Mouse (Mus musculus) megakaryocyte, embryonic 14.5 days (primary cell): ENCODE measurements at regions not wholly inside any gene's neighbourhood (a gene's known extent, or its start where the extent isn't known, plus 50 kb on each side); places are given as distances from the start of the nearest gene placed in this dataset.

ENCODE experiments used
- H3K27me3 ChIP-seq: replicated peaks from 2 replicates; pipeline ENCODE3; 2012; ENCODE audit warnings: inconsistent platforms
- H3K36me3 ChIP-seq: replicated peaks from 2 replicates; pipeline ENCODE3; 2012; ENCODE audit warnings: low read length, inconsistent platforms, mixed read lengths
- H3K4me1 ChIP-seq: 2 replicates; pipeline ENCODE4 v1.6.1; 2012; ENCODE audit warnings: inconsistent platforms
- H3K4me3 ChIP-seq: replicated peaks from 2 replicates; pipeline ENCODE3; 2012; ENCODE audit warnings: moderate library complexity, mild to moderate bottlenecking, inconsistent platforms
- H3K9me3 ChIP-seq: 2 replicates; pipeline ENCODE4 v1.6.1; 2012; ENCODE audit warnings: inconsistent platforms
- FLI1 ChIP-seq: IDR thresholded peaks from 2 replicates; pipeline ENCODE4 v1.6.1; 2012; ENCODE audit warnings: low read length, inconsistent platforms, mixed read lengths
- GATA1 ChIP-seq: IDR thresholded peaks from 3 replicates; pipeline ENCODE4 v1.6.1; 2012; ENCODE audit warnings: mixed read lengths, low read length, inconsistent platforms, borderline replicate concordance

DNA sequence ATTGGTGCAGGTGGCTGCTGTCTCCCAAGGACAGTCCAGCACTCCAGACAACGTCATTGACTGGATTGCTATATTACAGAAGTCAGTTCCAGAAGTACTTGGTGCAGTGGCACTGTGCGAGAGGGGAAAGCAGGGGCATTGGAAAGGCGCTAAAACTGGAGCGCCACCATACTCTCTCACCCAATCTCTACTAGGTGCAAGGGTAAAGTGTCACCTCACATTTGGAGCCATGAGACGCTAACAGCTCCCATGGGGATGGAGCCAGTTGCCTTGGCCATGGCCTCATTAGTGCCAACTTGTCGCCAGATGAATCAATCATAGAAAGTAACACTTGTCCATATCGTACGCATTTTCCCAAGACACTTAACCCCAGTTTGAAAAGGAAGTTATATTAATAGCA, 1617.2 kb upstream of the Gulo start:
- no peak overlapping the region for H3K4me3 ChIP-seq
- no peaks in the 10 kb centered on the region for H3K4me1 ChIP-seq
- peaks cover 13% of the 10 kb centered on the region for H3K27me3 ChIP-seq
- H3K36me3 ChIP-seq, result no peaks in the 10 kb centered on the region
- H3K9me3 ChIP-seq, result peaks cover 4% of the 10 kb centered on the region
- no peak for TF ChIP-seq FLI1
- no peak for TF ChIP-seq GATA1

DNA sequence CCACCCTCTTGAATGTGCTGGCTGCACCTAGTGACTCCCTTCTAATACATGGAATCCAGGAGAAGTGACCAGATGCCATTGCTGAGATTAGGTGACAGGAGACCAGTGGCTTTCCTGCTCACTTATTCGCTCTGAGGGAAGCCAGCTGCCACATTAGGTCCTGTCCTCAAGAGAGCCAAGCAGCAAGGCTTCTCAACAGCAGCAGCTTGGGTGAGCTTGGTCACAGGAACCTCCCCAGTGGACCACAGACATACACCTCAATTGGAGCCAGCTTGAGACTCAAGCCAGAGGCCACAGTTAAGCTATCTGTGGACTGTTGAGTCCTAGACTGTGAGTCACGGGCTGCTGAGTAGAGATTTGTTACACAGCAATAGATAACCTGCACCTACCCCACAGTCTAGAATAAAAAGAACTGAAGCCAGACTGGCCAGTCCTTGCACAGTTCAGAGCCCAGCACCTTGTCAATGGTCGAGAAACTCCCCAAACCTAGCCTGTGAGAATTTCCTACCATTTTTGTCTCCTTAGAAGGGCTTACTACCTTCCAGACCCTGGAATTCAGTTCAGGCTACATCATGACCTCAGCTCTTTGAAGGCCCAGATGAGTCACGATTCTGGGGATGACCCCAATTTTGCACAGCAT, 1615.0 kb upstream of the Gulo start:
- Histone ChIP-seq H3K9me3 (peaks cover 4% of the 10 kb centered on the region), H3K4me1 (no peaks in the 10 kb centered on the region; the same call in 1 of the 2 replicates), H3K36me3 (no peaks in the 10 kb centered on the region), H3K4me3 (no peak overlapping the region), H3K27me3 (peaks cover 22% of the 10 kb centered on the region)
- no peak for TF ChIP-seq FLI1
- no peak for TF ChIP-seq GATA1

DNA sequence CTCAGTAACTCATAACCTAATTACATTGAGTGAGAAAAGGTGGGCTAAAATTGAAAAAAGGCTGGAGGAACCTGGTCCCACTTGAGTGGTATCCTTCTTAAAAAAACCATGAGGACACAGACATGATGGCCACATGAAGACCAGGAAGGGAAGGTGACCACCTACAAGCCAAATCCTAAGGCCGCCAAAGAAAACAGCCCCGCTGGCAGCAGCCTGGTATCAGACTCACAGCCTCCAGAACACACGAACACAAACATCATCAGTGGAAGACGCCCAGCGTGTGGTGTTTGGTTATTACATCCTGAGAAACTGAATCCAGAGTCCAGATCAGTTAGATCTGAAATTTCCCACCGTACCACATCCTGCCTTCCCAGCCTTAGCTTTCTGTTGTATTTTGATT, 1613.9 kb upstream of the Gulo start:
- H3K4me1 ChIP-seq, result no peaks in the 10 kb centered on the region; the same call in 1 of the 2 replicates
- H3K4me3 ChIP-seq, result no peak overlapping the region
- TF ChIP-seq FLI1, result no peak
- TF ChIP-seq GATA1, result no peak
- peaks cover 22% of the 10 kb centered on the region for H3K27me3 ChIP-seq
- H3K36me3 ChIP-seq, result no peaks in the 10 kb centered on the region
- no peaks in the 10 kb centered on the region for H3K9me3 ChIP-seq

DNA sequence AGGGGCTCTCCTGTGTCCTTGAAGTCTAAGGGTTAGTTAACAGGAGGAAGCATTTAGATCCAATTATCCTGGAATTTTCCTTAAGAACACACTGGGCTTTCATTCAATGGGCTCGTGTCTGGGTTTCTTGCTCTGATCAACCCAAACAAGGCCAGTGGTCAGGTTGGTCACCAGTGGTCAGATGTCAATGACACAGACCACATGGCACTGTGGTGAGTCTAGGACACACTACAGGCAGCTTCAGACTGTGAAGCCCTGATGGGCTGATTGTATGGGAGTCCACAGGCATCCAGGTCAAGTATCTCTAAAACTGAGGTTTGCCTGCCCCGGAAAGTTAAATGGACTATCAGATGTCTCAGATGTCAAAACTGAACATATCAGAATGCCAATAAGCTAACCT, 1612.5 kb upstream of the Gulo start:
- Histone ChIP-seq H3K4me3 (no peak overlapping the region), H3K4me1 (no peaks in the 10 kb centered on the region; the same call in 1 of the 2 replicates), H3K27me3 (peaks cover 24% of the 10 kb centered on the region), H3K9me3 (no peaks in the 10 kb centered on the region), H3K36me3 (no peaks in the 10 kb centered on the region)
- TF ChIP-seq GATA1 (no peak), FLI1 (no peak)

DNA sequence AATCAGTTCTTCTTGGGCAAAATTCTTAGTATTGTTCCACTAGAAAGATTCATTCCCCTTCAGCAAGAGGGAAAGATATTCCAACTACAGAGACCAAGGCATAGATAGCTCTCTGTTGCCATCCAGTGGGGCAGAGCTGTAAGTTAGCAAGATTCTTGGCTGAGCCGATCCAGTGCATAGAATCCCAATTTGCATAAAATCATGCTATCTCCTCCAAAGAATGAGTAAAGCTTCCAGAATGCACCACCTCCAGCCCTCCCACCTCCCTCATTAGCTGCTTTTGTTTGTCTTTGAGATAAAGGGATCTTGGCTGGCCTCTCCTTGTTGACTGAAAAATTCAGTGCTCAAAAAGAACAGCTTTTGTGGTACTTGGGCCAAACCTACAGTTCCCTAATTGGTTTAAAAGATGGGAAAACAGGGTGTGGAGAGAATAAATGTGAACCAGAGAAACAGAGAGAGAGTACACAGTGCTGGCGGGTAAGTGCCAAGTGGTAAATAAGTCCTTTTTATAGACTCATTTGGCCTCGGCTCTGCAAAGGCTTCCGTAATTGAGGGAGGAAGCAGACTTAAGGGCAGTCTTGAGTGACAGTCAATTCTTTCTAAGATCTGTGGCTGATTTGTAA, 1612.0 kb upstream of the Gulo start:
- H3K27me3 ChIP-seq, result peaks cover 25% of the 10 kb centered on the region
- H3K9me3 ChIP-seq, result no peaks in the 10 kb centered on the region
- H3K36me3 ChIP-seq, result no peaks in the 10 kb centered on the region
- no peak overlapping the region for H3K4me3 ChIP-seq
- TF ChIP-seq GATA1, result no peak
- TF ChIP-seq FLI1, result no peak
- no peaks in the 10 kb centered on the region; the same call in 1 of the 2 replicates for H3K4me1 ChIP-seq

DNA sequence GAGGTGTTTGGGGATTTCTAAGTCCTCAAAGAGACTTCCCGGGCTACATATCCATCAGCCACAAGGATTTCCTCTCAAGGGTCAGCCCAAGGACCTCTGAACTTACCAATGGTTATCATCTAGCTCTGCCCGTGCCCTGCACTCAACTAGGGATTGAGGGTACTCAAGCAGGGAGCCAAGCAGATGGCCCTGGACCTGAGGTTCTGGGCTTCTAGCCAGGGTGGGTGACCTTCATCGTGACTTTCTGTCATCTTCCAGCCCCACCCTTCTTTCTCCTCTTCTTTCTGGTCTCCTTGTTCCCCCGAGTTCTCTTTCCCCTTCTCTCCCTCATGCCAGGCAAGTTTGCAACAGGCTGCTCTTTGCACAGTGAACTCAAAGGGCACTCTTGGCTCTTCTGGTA, 1610.6 kb upstream of the Gulo start:
- peaks cover 29% of the 10 kb centered on the region for H3K27me3 ChIP-seq
- H3K4me1 ChIP-seq, result no peaks in the 10 kb centered on the region; the same call in 1 of the 2 replicates
- no peaks in the 10 kb centered on the region for H3K9me3 ChIP-seq
- no peaks in the 10 kb centered on the region for H3K36me3 ChIP-seq
- H3K4me3 ChIP-seq, result no peak overlapping the region
- TF ChIP-seq FLI1, result no peak
- TF ChIP-seq GATA1, result no peak

DNA sequence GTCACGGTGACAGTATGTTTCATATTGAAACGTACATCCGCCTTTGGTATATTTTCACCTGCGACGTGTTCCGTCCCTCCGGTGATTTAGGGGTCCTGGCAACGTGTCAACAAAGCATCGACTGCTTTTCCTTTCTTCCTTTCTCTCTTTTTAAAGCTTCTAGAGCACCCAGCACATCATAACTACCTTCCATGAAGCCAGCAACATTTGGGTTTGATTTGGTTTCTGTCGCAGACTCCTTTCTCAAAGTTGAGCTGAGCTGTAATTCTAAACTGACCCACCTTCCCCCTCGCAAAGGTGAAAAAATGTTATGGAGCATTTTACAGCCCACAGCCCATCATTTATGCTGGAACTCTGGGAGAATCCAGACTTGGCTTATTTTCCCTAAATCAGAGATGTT, 1605.4 kb upstream of the Gulo start:
- Histone ChIP-seq H3K4me1 (peaks cover 22% of the 10 kb centered on the region), H3K27me3 (peaks cover 41% of the 10 kb centered on the region), H3K9me3 (no peaks in the 10 kb centered on the region), H3K4me3 (no peak overlapping the region), H3K36me3 (no peaks in the 10 kb centered on the region)
- TF ChIP-seq FLI1 (no peak), GATA1 (no peak)

DNA sequence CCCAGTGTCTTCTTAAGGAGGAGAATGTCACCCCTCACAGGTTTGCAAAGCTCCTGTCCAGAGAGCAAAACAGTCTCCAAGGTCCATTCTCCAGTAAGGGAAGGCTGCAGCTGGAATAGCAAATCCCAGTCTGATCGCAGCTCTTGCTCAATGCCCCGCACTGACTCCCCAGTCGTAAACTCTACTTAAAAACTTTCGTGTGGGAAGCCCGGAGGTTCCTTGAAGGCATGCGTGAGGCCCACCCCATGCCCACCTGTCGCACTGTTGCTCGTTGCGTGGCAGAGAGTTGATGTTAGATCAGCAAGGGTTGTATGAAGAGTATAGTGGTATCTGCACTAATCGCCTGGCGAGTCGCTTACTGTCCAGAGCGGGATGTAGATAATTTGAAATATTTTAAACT, 1604.7 kb upstream of the Gulo start:
- Histone ChIP-seq H3K36me3 (no peaks in the 10 kb centered on the region), H3K9me3 (no peaks in the 10 kb centered on the region), H3K4me3 (peak overlapping the region; percentile 83), H3K4me1 (peaks cover 22% of the 10 kb centered on the region), H3K27me3 (peaks cover 45% of the 10 kb centered on the region)
- TF ChIP-seq FLI1, result no peak
- no peak for TF ChIP-seq GATA1

DNA sequence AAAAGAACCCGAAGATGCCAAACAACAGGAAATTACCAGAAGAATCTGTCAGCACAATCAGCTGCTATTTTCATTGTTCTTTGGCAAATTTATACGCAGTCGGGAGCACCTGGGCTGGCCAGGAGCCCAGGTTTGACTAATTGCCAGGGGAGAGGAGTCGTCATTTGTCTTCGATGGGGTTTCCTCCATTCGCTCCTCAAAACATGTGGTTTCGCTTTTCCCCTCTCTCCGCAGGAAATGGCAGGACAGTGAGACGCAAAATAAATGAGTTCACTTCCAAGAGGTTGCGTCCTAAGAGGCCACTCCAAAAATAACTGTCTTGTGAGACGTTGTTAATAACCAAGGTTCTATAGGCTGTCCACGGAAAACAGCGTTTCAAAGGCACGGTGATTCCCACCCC, 1604.2 kb upstream of the Gulo start:
- Histone ChIP-seq H3K9me3 (no peaks in the 10 kb centered on the region), H3K4me1 (peaks cover 24% of the 10 kb centered on the region), H3K4me3 (peak overlapping the region; percentile 83), H3K27me3 (peaks cover 48% of the 10 kb centered on the region), H3K36me3 (no peaks in the 10 kb centered on the region)
- TF ChIP-seq GATA1 (no peak), FLI1 (no peak)

DNA sequence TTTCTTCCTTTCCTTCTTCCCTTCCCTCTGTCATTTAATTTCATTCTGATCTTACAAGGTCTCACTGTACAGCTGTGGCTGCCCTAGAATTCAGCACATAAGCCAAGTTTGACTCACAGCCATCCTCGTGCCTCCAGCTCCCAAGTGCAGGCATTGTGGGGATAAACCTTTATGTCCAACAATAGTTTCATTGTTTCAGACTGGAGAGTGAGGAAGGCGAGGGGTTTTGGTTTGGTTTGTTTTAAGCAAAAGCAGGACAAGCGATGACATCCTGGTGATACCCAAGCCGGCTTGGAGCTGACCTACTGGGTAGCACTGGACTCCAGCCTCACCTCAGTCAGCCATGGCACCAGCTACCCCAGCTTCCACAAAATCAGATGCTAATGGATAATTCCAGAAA, 1603.5 kb upstream of the Gulo start:
- peak overlapping the region; percentile 83 for H3K4me3 ChIP-seq
- TF ChIP-seq GATA1, result no peak
- TF ChIP-seq FLI1, result no peak
- H3K9me3 ChIP-seq, result no peaks in the 10 kb centered on the region
- peaks cover 28% of the 10 kb centered on the region for H3K4me1 ChIP-seq
- H3K36me3 ChIP-seq, result no peaks in the 10 kb centered on the region
- H3K27me3 ChIP-seq, result peaks cover 55% of the 10 kb centered on the region
